Mouse (Mus musculus) heart, embryonic 15.5 days (tissue): Measurements from ENCODE around the gene Chad. TPM values are rescaled to one million over a fixed set of nuclear protein-coding genes. Genes with fewer than 3 reads are reported as not detected.

ENCODE experiments used
- ATAC-seq: fragments of 200-750 bp; cut with Nextera tagmentation; replicated peaks from 2 replicates; pipeline ENCODE4 v1.8.0; 2017; ENCODE audit warnings: low read depth, moderate TSS enrichment; ENCODE audit not compliant: insufficient number of reproducible peaks, insufficient read depth, low FRiP score
- H3K27ac ChIP-seq: fragments of 300-500 bp; sonication (generic); 2 replicates; pipeline ENCODE4 v1.5.1; 2015; ENCODE audit warnings: mild to moderate bottlenecking, inconsistent platforms
- H3K27me3 ChIP-seq: fragments of 300-500 bp; sonication (generic); 2 replicates; pipeline ENCODE4 v1.6.1; 2015; ENCODE audit warnings: inconsistent platforms
- H3K36me3 ChIP-seq: fragments of 300-500 bp; sonication (generic); 2 replicates; pipeline ENCODE4 v1.6.1; 2015; ENCODE audit warnings: mild to moderate bottlenecking, inconsistent platforms
- H3K4me1 ChIP-seq: fragments of 300-500 bp; sonication (generic); replicated peaks from 2 replicates; pipeline ENCODE4 v1.6.1; 2015; ENCODE audit warnings: inconsistent platforms
- H3K4me2 ChIP-seq: fragments of 300-500 bp; sonication (generic); 2 replicates; pipeline ENCODE4 v1.6.1; 2015; ENCODE audit warnings: inconsistent platforms, mild to moderate bottlenecking, moderate library complexity
- H3K4me3 ChIP-seq: fragments of 300-500 bp; sonication (generic); 2 replicates; pipeline ENCODE4 v1.5.1; 2015; ENCODE audit warnings: mild to moderate bottlenecking, inconsistent platforms
- H3K9ac ChIP-seq: fragments of 300-500 bp; sonication (generic); 2 replicates; pipeline ENCODE4 v1.6.1; 2015; ENCODE audit warnings: mild to moderate bottlenecking, inconsistent platforms
- H3K9me3 ChIP-seq: fragments of 300-500 bp; sonication (generic); replicated peaks from 2 replicates; pipeline ENCODE4 v1.6.1; 2016; ENCODE audit warnings: inconsistent platforms
- WGBS: fragments of 180-500 bp; shearing (Covaris S2); methylation state at CpG from one replicate; pipeline ENCODE4 v1.1.7; 2015; ENCODE audit warnings: mixed read lengths; 5-methylcytosine and 5-hydroxymethylcytosine counted together
- polyA plus RNA-seq: library from polyadenylated mRNA; unstranded; fragments of >200 nt; fragmentation: Nextera tagmentation; extraction: Ambion mirVana; gene quantifications from 2 replicates; pipeline ENCODE4 v1.2.1, GENCODE M21; 2015

The Chad gene
- polyA plus RNA-seq, 1 experiment from 2014 or later: 0.57 TPM

GRCm38 (mm10) chr11:94567326-94567725, 2.5 kb downstream of the Chad start:
- WGBS: 81% methylated on average over 7 of the region's 7 CpGs
- H3K9ac ChIP-seq: no peak overlapping the region

GRCm38 (mm10) chr11:94570612-94571011, 5.8 kb downstream of the Chad start:
- Histone ChIP-seq H3K36me3 (no peaks in the 10 kb centered on the region), H3K9me3 (no peaks in the 10 kb centered on the region), H3K4me1 (no peaks in the 10 kb centered on the region), H3K27me3 (peaks cover 11% of the 10 kb centered on the region; the same call in 1 of the 2 replicates), H3K9ac (no peak overlapping the region), H3K4me3 (no peak overlapping the region), H3K4me2 (0 out of 2 replicates have a peak overlapping the region, but pooled peaks have one; percentile 10), H3K27ac (peak overlapping the region; percentile 58)
- no peak for ATAC-seq
- WGBS: 56% methylated on average over 9 of the region's 9 CpGs

More at GRCm38 (mm10) chr11:94567326-94567725, 2.5 kb downstream of the Chad start:
- H3K9me3 ChIP-seq: no peaks in the 10 kb centered on the region
- no peaks in the 10 kb centered on the region for H3K36me3 ChIP-seq
- H3K27ac ChIP-seq: no peak overlapping the region
- no peak overlapping the region for H3K4me3 ChIP-seq
- no peak overlapping the region for H3K4me2 ChIP-seq
- H3K4me1 ChIP-seq: peaks cover 16% of the 10 kb centered on the region
- no peak for ATAC-seq
- H3K27me3 ChIP-seq: peaks cover 20% of the 10 kb centered on the region; the same call in 1 of the 2 replicates

- Histone ChIP-seq H3K9ac (no peak overlapping the region), H3K4me3 (no peak overlapping the region), H3K36me3 (no peaks in the 10 kb centered on the region), H3K4me1 (no peaks in the 10 kb centered on the region), H3K27ac (no peak overlapping the region), H3K9me3 (no peaks in the 10 kb centered on the region), H3K27me3 (no peaks in the 10 kb centered on the region), H3K4me2 (no peak overlapping the region)
- ATAC-seq: no peak
- 83% methylated on average over 1 of the region's 1 CpGs for WGBS
Measured at GRCm38 (mm10) chr11:94571850-94572249, 7.0 kb downstream of the Chad start.

- WGBS: 29% methylated on average over 5 of the region's 7 CpGs
- Histone ChIP-seq H3K4me1 (peaks cover 3% of the 10 kb centered on the region; the same call in 1 of the 2 replicates), H3K9me3 (no peaks in the 10 kb centered on the region), H3K4me3 (no peak overlapping the region), H3K27ac (no peak overlapping the region), H3K36me3 (no peaks in the 10 kb centered on the region), H3K9ac (no peak overlapping the region), H3K4me2 (no peak overlapping the region), H3K27me3 (no peaks in the 10 kb centered on the region)
- no peak for ATAC-seq
Measured at GRCm38 (mm10) chr11:94574560-94574959, 9.7 kb downstream of the Chad start.

- H3K4me1 ChIP-seq: peaks cover 3% of the 10 kb centered on the region; the same call in 1 of the 2 replicates
- no peak overlapping the region for H3K4me3 ChIP-seq
- H3K27me3 ChIP-seq: no peaks in the 10 kb centered on the region
- H3K4me2 ChIP-seq: no peak overlapping the region
- WGBS: 84% methylated on average over 2 of the region's 2 CpGs
- H3K36me3 ChIP-seq: no peaks in the 10 kb centered on the region
- ATAC-seq: no peak
- H3K27ac ChIP-seq: no peak overlapping the region
- H3K9me3 ChIP-seq: no peaks in the 10 kb centered on the region
- H3K9ac ChIP-seq: no peak overlapping the region
Measured at GRCm38 (mm10) chr11:94575036-94575435, 10.2 kb downstream of the Chad start.

GRCm38 (mm10) chr11:94576361-94576760, 11.5 kb downstream of the Chad start:
- Histone ChIP-seq H3K4me3 (no peak overlapping the region), H3K27ac (no peak overlapping the region), H3K4me1 (peaks cover 3% of the 10 kb centered on the region; the same call in 1 of the 2 replicates), H3K4me2 (no peak overlapping the region), H3K9me3 (no peaks in the 10 kb centered on the region), H3K27me3 (no peaks in the 10 kb centered on the region), H3K36me3 (no peaks in the 10 kb centered on the region), H3K9ac (no peak overlapping the region)
- no peak for ATAC-seq
- 88% methylated on average over 9 of the region's 9 CpGs for WGBS

GRCm38 (mm10) chr11:94580111-94580740, 15.4 kb downstream of the Chad start:
- no peaks in the 10 kb centered on the region for H3K27me3 ChIP-seq
- no peak for ATAC-seq
- no peaks in the 10 kb centered on the region for H3K9me3 ChIP-seq
- no peaks in the 10 kb centered on the region for H3K36me3 ChIP-seq
- H3K4me3 ChIP-seq: no peak overlapping the region
- H3K9ac ChIP-seq: no peak overlapping the region
- H3K4me2 ChIP-seq: no peak overlapping the region
- H3K27ac ChIP-seq: no peak overlapping the region
- peaks cover 3% of the 10 kb centered on the region; the same call in 1 of the 2 replicates for H3K4me1 ChIP-seq
- WGBS: 81% methylated on average over 5 of the region's 5 CpGs

GRCm38 (mm10) chr11:94585091-94585490, 20.2 kb downstream of the Chad start:
- H3K4me3 ChIP-seq: no peak overlapping the region
- H3K9ac ChIP-seq: no peak overlapping the region
- no peak overlapping the region for H3K27ac ChIP-seq
- no peak for ATAC-seq
- H3K27me3 ChIP-seq: no peaks in the 10 kb centered on the region
- 77% methylated on average over 9 of the region's 9 CpGs for WGBS
- H3K4me2 ChIP-seq: no peak overlapping the region
- no peaks in the 10 kb centered on the region for H3K36me3 ChIP-seq
- H3K9me3 ChIP-seq: no peaks in the 10 kb centered on the region
- H3K4me1 ChIP-seq: no peaks in the 10 kb centered on the region; the same call in 1 of the 2 replicates

GRCm38 (mm10) chr11:94587511-94587910, 22.7 kb downstream of the Chad start:
- no peak for ATAC-seq
- Histone ChIP-seq H3K36me3 (no peaks in the 10 kb centered on the region), H3K27me3 (no peaks in the 10 kb centered on the region), H3K4me1 (peaks cover 7% of the 10 kb centered on the region; the same call in 1 of the 2 replicates), H3K27ac (no peak overlapping the region), H3K4me3 (no peak overlapping the region), H3K9ac (no peak overlapping the region), H3K4me2 (no peak overlapping the region), H3K9me3 (no peaks in the 10 kb centered on the region)
- WGBS: 75% methylated on average over 6 of the region's 6 CpGs

- H3K9me3 ChIP-seq: no peaks in the 10 kb centered on the region
- 72% methylated on average over 7 of the region's 7 CpGs for WGBS
- H3K4me1 ChIP-seq: peaks cover 11% of the 10 kb centered on the region; the same call in 1 of the 2 replicates
- no peak for ATAC-seq
- H3K9ac ChIP-seq: no peak overlapping the region
- H3K27me3 ChIP-seq: no peaks in the 10 kb centered on the region
- H3K36me3 ChIP-seq: no peaks in the 10 kb centered on the region
- no peak overlapping the region for H3K4me3 ChIP-seq
- H3K4me2 ChIP-seq: no peak overlapping the region
- H3K27ac ChIP-seq: no peak overlapping the region
Measured at GRCm38 (mm10) chr11:94596311-94596852, 31.5 kb downstream of the Chad start.

- Histone ChIP-seq H3K9me3 (no peaks in the 10 kb centered on the region), H3K4me3 (no peak overlapping the region), H3K9ac (no peak overlapping the region), H3K36me3 (no peaks in the 10 kb centered on the region), H3K4me1 (peaks cover 11% of the 10 kb centered on the region), H3K4me2 (no peak overlapping the region), H3K27me3 (no peaks in the 10 kb centered on the region), H3K27ac (no peak overlapping the region)
- 56% methylated on average over 4 of the region's 4 CpGs for WGBS
- ATAC-seq: no peak
Measured at GRCm38 (mm10) chr11:94597319-94597718, 32.5 kb downstream of the Chad start.
